Mouse (Mus musculus) bone marrow macrophage, adult 2 months (primary cell): ENCODE results near the gene Lrfn1.

Source experiments
- CTCF ChIP-seq: IDR thresholded peaks from 2 replicates; pipeline ENCODE4 v1.5.1; 2012; ENCODE audit warnings: low read depth, mild to moderate bottlenecking, low read length, moderate library complexity
- POLR2A ChIP-seq: IDR thresholded peaks from 2 replicates; pipeline ENCODE4 v1.6.1; 2012; ENCODE audit warnings: mild to moderate bottlenecking, low read depth, low read length, borderline replicate concordance

DNA sequence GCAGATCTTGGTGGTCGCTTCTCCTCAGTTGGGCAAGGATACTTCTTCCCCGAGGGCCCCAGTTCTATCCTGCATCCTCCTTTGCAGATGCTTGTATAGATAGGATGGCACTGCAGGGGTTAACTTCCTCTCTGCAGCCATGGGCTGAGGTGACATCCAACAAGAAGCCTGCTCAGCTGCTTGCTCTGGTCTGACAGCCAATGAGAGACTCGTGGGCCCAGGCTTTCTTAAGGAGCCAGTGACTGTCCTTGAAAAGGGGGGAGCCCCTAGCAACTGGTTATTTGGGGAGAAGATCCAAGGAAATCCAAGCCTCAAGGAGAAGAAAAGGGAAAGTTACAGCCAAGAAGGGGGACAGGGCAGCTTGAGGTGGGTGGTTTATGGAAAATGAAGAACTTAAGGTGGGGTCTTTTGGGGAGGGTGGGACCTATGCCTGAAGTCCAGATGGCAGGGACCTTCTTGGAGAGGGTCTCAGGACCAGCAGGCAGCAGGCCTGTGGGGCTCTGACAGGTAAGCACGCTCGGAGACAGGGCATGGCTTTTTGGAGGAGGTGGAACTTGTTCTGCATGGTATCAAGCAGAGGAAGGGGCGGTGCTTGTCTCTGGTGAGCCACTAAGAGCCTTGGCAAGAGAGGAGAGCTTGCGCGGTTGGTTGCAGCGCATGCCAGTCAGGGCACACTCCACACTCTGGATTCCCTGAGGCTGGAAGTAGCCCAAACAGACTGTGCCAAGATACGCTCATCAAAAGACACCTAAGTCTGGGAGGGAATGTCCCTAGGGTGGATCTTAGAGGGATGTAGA is 12.8 kb downstream of the Lrfn1 start:
- TF ChIP-seq POLR2A (no peak), CTCF (no peak)
